In the genomic region with DNA sequence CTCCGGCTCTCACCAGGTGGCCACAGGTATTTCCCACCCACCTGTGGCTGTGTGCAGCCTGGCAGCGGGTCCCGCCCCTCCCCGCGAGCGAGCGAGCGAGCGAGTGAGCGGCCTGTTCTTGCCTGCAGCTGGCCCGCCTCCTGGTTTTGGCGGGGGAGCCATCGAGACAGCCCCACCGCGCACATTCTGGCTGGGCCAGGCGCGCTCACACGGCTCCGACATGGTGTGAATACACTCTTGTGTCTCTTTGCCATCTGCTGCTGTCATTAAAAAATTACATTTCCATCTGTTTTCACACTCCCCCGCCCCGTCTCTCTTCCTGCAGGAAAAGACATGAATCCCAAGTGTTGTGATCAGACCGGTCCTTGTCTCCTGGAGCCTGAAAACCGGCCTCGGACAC, we compare ENCODE assay signal across 8 mouse cellular contexts. TPM values are rescaled to one million over a fixed set of nuclear protein-coding genes. Genes with fewer than 3 reads are reported as not detected.
DNase-seq lines count a peak whose midpoint lies in the region; ATAC-seq and TF ChIP-seq lines count a peak whose summit lies in the region.

No protein-coding gene starts in this region.

- intact Hi-C loops in gastrocnemius, postnatal 36 days (cut with DNase I) = no loop called here

- no peak for TF ChIP-seq CTCF in brain, embryonic 14.5 days (IDR thresholded peaks at IDR 0.05; ENCODE audit: borderline replicate concordance, extremely low read depth, insufficient read depth, insufficient read length)
- no peak for TF ChIP-seq CTCF in kidney, adult 2 months (conservative IDR thresholded peaks at IDR 0.05; ENCODE audit: insufficient read depth, insufficient read length, low read depth, low read length)

- ATAC-seq in frontal cortex, adult (ENCODE audit: low TSS enrichment) = peak; percentile 90
- ATAC-seq in intestine, embryonic 16.5 days = peak; percentile 62
- ATAC-seq in megakaryocyte-erythroid progenitor cell, adult 5-6 weeks (replicated peaks; ENCODE audit: low FRiP score, low TSS enrichment, poor library complexity, severe bottlenecking) = no peak

- no peaks in the 10 kb centered on the region for H3K27me3 ChIP-seq in intestine, embryonic 16.5 days (replicated peaks; ENCODE audit: control insufficient read depth, insufficient read depth, low read length)
- no peaks in the 10 kb centered on the region for H3K27me3 ChIP-seq in kidney, adult 2 months (replicated peaks; ENCODE audit: control insufficient read depth, insufficient read depth, low read length)

- H3K27ac ChIP-seq in intestine, embryonic 16.5 days (ENCODE audit: low read length) = no peak overlapping the region
- no peak overlapping the region for H3K27ac ChIP-seq in kidney, adult 2 months (ENCODE audit: insufficient read depth, low read depth, low read length)

- DNase-seq in gastrocnemius, postnatal 10 days = peak; percentile 57
- DNase-seq in gastrocnemius, postnatal 36 days = no peak
- peak; percentile 94 for DNase-seq in brain, embryonic 14.5 days (ENCODE audit: low read depth)
- DNase-seq in lung, postnatal 4 days = peak; percentile 31 to 69
- DNase-seq in kidney, adult 2 months = no peak

- no peak overlapping the region for H3K4me3 ChIP-seq in intestine, embryonic 16.5 days (ENCODE audit: low read length)
- no peak overlapping the region for H3K4me3 ChIP-seq in kidney, adult 2 months (ENCODE audit: insufficient read depth, low read depth, low read length)

- WGBS in intestine, embryonic 16.5 days = 17% methylated on average over 24 of the region's 24 CpGs
- WGBS in kidney, adult 2 months = 46% methylated on average over 24 of the region's 24 CpGs

- 0 out of 2 replicates have a peak, but pooled peaks cover 3% of the 10 kb centered on the region for H3K9me3 ChIP-seq in intestine, embryonic 16.5 days (ENCODE audit: control insufficient read depth, low read length)

- peak overlapping the region; percentile 26; the same call in 1 of the 2 replicates for H3K9ac ChIP-seq in intestine, embryonic 16.5 days (ENCODE audit: low read depth, low read length)

- H3K4me1 ChIP-seq in intestine, embryonic 16.5 days (ENCODE audit: control insufficient read depth, insufficient read depth, low read length) = 0 out of 2 replicates have a peak, but pooled peaks cover 3% of the 10 kb centered on the region
- no peaks in the 10 kb centered on the region for H3K4me1 ChIP-seq in kidney, adult 2 months (ENCODE audit: control insufficient read depth, insufficient read depth, low read length)

- H3K36me3 ChIP-seq in intestine, embryonic 16.5 days (ENCODE audit: control insufficient read depth, insufficient read depth, low read length) = no peaks in the 10 kb centered on the region
- H3K36me3 ChIP-seq in kidney, adult 2 months (ENCODE audit: control insufficient read depth, insufficient read depth, low read length) = no peaks in the 10 kb centered on the region

- peak overlapping the region; percentile 9; the same call in 1 of the 2 replicates for H3K4me2 ChIP-seq in intestine, embryonic 16.5 days (ENCODE audit: low read depth, low read length)

- no peak for TF ChIP-seq POLR2A in brain, embryonic 14.5 days (IDR thresholded peaks at IDR 0.05; ENCODE audit: borderline replicate concordance, extremely low read depth, insufficient read depth, insufficient read length, poor library complexity, severe bottlenecking)
- no peak for TF ChIP-seq POLR2A in kidney, adult 2 months (IDR thresholded peaks at IDR 0.05; ENCODE audit: low read depth, low read length)

RNA-seq across cellular contexts. Expression of a gene that starts 9.5 kb away (rescaled TPM):
- 1 to 10 TPM; 8.6 to 9.1 TPM for total RNA-seq in gastrocnemius, postnatal 10 days (2021)
- total RNA-seq in gastrocnemius, postnatal 36 days (2021) = under 1 TPM; 0.66 to 0.94 TPM
- polyA plus RNA-seq in brain, embryonic 14.5 days (2012; rRNA removed) = 22.9 and 37.8 TPM in 2 replicates
- 75.1 and 87.5 TPM in 2 replicates for polyA plus RNA-seq in intestine, embryonic 16.5 days (2015; fragmentation: Nextera tagmentation; extraction: Ambion mirVana)
- 76.6 and 99.8 TPM in 2 replicates for total RNA-seq in megakaryocyte-erythroid progenitor cell, adult 5-6 weeks (2014; fragmentation: Nextera tagmentation)
- total RNA-seq in megakaryocyte-erythroid progenitor cell, adult 5-6 weeks (2017) = 43.8 and 62.0 TPM in 2 replicates
- 6.4 and 6.9 TPM in 2 replicates for polyA plus RNA-seq in kidney, adult 2 months (2012; rRNA removed)

RNA-seq across cellular contexts. Expression of a gene that starts 48.9 kb away (rescaled TPM):
- 1 to 10 TPM in 1 of 2 experiments, under 1 TPM in 1; 0.65 to 1.3 TPM for total RNA-seq in gastrocnemius, postnatal 10 days (2021)
- total RNA-seq in gastrocnemius, postnatal 36 days (2021) = 1 to 10 TPM in 1 of 2 experiments, under 1 TPM in 1; 0.84 to 1.5 TPM
- 6.0 and 7.4 TPM in 2 replicates for polyA plus RNA-seq in brain, embryonic 14.5 days (2012; rRNA removed)
- 1.8 and 1.9 TPM in 2 replicates for polyA plus RNA-seq in intestine, embryonic 16.5 days (2015; fragmentation: Nextera tagmentation; extraction: Ambion mirVana)
- not detected in 2 replicates for total RNA-seq in megakaryocyte-erythroid progenitor cell, adult 5-6 weeks (2014; fragmentation: Nextera tagmentation)
- not detected in 2 replicates for total RNA-seq in megakaryocyte-erythroid progenitor cell, adult 5-6 weeks (2017)
- polyA plus RNA-seq in kidney, adult 2 months (2012; rRNA removed) = 4.6 and 6.8 TPM in 2 replicates

Comparison
In these comparisons a context has a peak if more than half of its experiments do, and no peak if none do; other contexts are left out.
1. DNase-seq: peak in gastrocnemius, postnatal 10 days (single experiment), brain, embryonic 14.5 days (single experiment) and lung, postnatal 4 days (2 of 2); none in gastrocnemius, postnatal 36 days (0 of 2) and kidney, adult 2 months (single experiment).
2. RNA of a gene that starts 9.5 kb away (total RNA-seq): 43.8 to 99.8 TPM in megakaryocyte-erythroid progenitor cell, adult 5-6 weeks and 8.6 to 9.1 TPM in gastrocnemius, postnatal 10 days; 0.66 to 0.94 TPM in gastrocnemius, postnatal 36 days; every median in the first group is over 4 times any median in the second.